Mouse (Mus musculus) liver, embryonic 11.5 days (tissue): ENCODE results near the gene Agfg2. TPM values are rescaled to one million over a fixed set of nuclear protein-coding genes. Genes with fewer than 3 reads are reported as not detected.

Experiments
- ATAC-seq: fragments of 200-750 bp; cut with Nextera tagmentation; replicated peaks from 2 replicates; pipeline ENCODE4 v1.8.0; 2017; ENCODE audit warnings: moderate number of reproducible peaks, mild to moderate bottlenecking, moderate TSS enrichment, moderate library complexity; ENCODE audit not compliant: low FRiP score
- DNase-seq: peaks from one replicate; pipeline ENCODE4 v3.0.0-alpha.2; 2017; ENCODE audit warnings: low spot score
- H3K27ac ChIP-seq: fragments of 300-500 bp; sonication (generic); 2 replicates; pipeline ENCODE4 v1.5.1; 2014; ENCODE audit warnings: mild to moderate bottlenecking, low read depth, low read length, control low read depth
- H3K27me3 ChIP-seq: fragments of 300-500 bp; sonication (generic); replicated peaks from 2 replicates; pipeline ENCODE4 v1.6.1; 2014; ENCODE audit warnings: low read length, mixed read lengths; ENCODE audit not compliant: control insufficient read depth, insufficient read depth
- H3K36me3 ChIP-seq: fragments of 300-500 bp; sonication (generic); 2 replicates; pipeline ENCODE4 v1.6.1; 2014; ENCODE audit warnings: mild to moderate bottlenecking, low read length, moderate library complexity, mixed read lengths; ENCODE audit not compliant: control insufficient read depth, insufficient read depth
- H3K4me1 ChIP-seq: fragments of 300-500 bp; sonication (generic); replicated peaks from 2 replicates; pipeline ENCODE4 v1.6.1; 2014; ENCODE audit warnings: low read length, mixed read lengths; ENCODE audit not compliant: control insufficient read depth, insufficient read depth
- H3K4me2 ChIP-seq: fragments of 300-500 bp; sonication (generic); 2 replicates; pipeline ENCODE4 v1.6.1; 2014; ENCODE audit warnings: mild to moderate bottlenecking, control low read depth, moderate library complexity
- H3K4me3 ChIP-seq: fragments of 300-500 bp; sonication (generic); 2 replicates; pipeline ENCODE4 v1.5.1; 2014; ENCODE audit warnings: low read depth, low read length, control low read depth
- H3K9ac ChIP-seq: fragments of 300-500 bp; sonication (generic); 2 replicates; pipeline ENCODE4 v1.6.1; 2014; ENCODE audit warnings: low read depth, low read length, control low read depth
- H3K9me3 ChIP-seq: fragments of 300-500 bp; sonication (generic); 2 replicates; pipeline ENCODE4 v1.6.1; 2016; ENCODE audit warnings: low read length, inconsistent platforms, mixed read lengths; ENCODE audit not compliant: control insufficient read depth
- WGBS: fragments of 180-500 bp; shearing (Covaris S2); extraction: QIAGEN DNeasy Blood & Tissue Kit; methylation state at CpG from one replicate; pipeline ENCODE4 v1.1.7; 2014; 5-methylcytosine and 5-hydroxymethylcytosine counted together
- polyA plus RNA-seq: library from polyadenylated mRNA; unstranded; fragments of >200 nt; fragmentation: Nextera tagmentation; extraction: Ambion mirVana; gene quantifications from 2 replicates; pipeline ENCODE4 v1.2.1, GENCODE M21; 2014

The Agfg2 gene
- polyA plus RNA-seq, 1 experiment from 2014 or later = 32.4 TPM

- H3K4me2 ChIP-seq = no peak overlapping the region
- WGBS = 83% methylated on average over 3 of the region's 3 CpGs
- DNase-seq (no peak), ATAC-seq (no peak)
- H3K9me3 ChIP-seq = no peaks in the 10 kb centered on the region
- H3K9ac ChIP-seq = no peak overlapping the region
- no peak overlapping the region for H3K27ac ChIP-seq
- peaks cover 17% of the 10 kb centered on the region for H3K4me1 ChIP-seq
- H3K27me3 ChIP-seq = no peaks in the 10 kb centered on the region
- no peaks in the 10 kb centered on the region for H3K36me3 ChIP-seq
- H3K4me3 ChIP-seq = no peak overlapping the region
These were observed 5.4 kb upstream of the Agfg2 start for GRCm38 (mm10) chr5:137689974-137690373.

GRCm38 (mm10) chr5:137686127-137686790 is 1.7 kb upstream of the Agfg2 start:
- DNase-seq (peak; percentile 62), ATAC-seq (peak; percentile 89)
- H3K9me3 ChIP-seq = no peaks in the 10 kb centered on the region
- peaks cover 3% of the 10 kb centered on the region; the same call in 1 of the 2 replicates for H3K36me3 ChIP-seq
- H3K4me2 ChIP-seq = peak overlapping the region; percentile 59
- no peak overlapping the region; the same call in 1 of the 2 replicates for H3K4me3 ChIP-seq
- WGBS = 39% methylated on average over 6 of the region's 6 CpGs
- peak overlapping the region; percentile 87 for H3K27ac ChIP-seq
- H3K27me3 ChIP-seq = no peaks in the 10 kb centered on the region
- H3K4me1 ChIP-seq = peaks cover 35% of the 10 kb centered on the region
- H3K9ac ChIP-seq = peak overlapping the region; percentile 42

- Histone ChIP-seq H3K4me2 (peak overlapping the region; percentile 59), H3K27me3 (no peaks in the 10 kb centered on the region), H3K4me3 (no peak overlapping the region; the same call in 1 of the 2 replicates), H3K4me1 (peaks cover 39% of the 10 kb centered on the region), H3K9ac (peak overlapping the region; percentile 42), H3K9me3 (no peaks in the 10 kb centered on the region), H3K27ac (peak overlapping the region; percentile 87), H3K36me3 (peaks cover 3% of the 10 kb centered on the region; the same call in 1 of the 2 replicates)
- no peak for DNase-seq
- 58% methylated on average over 3 of the region's 3 CpGs for WGBS
- no peak for ATAC-seq
These were observed 1.1 kb upstream of the Agfg2 start for GRCm38 (mm10) chr5:137685653-137686052.

- no peak for ATAC-seq
- Histone ChIP-seq H3K4me1 (peaks cover 39% of the 10 kb centered on the region), H3K4me2 (peak overlapping the region; percentile 96), H3K27me3 (no peaks in the 10 kb centered on the region), H3K9ac (peak overlapping the region; percentile 78), H3K36me3 (peaks cover 11% of the 10 kb centered on the region), H3K27ac (peak overlapping the region; percentile 70), H3K4me3 (peak overlapping the region; percentile 73), H3K9me3 (no peaks in the 10 kb centered on the region)
- WGBS = 10% methylated on average over 28 of the region's 28 CpGs
- peak; percentile 51 for DNase-seq
These were observed 885 bp downstream of the Agfg2 start for GRCm38 (mm10) chr5:137683388-137684293.

GRCm38 (mm10) chr5:137682526-137682925 is 2.0 kb downstream of the Agfg2 start:
- Histone ChIP-seq H3K27me3 (no peaks in the 10 kb centered on the region), H3K4me1 (peaks cover 39% of the 10 kb centered on the region), H3K27ac (no peak overlapping the region), H3K36me3 (peaks cover 12% of the 10 kb centered on the region), H3K4me3 (peak overlapping the region; percentile 73), H3K9ac (no peak overlapping the region; the same call in 1 of the 2 replicates), H3K4me2 (peak overlapping the region; percentile 96), H3K9me3 (no peaks in the 10 kb centered on the region)
- DNase-seq (no peak), ATAC-seq (no peak)
- 91% methylated on average over 6 of the region's 6 CpGs for WGBS

- WGBS = 88% methylated on average over 4 of the region's 4 CpGs
- ATAC-seq = no peak
- Histone ChIP-seq H3K9me3 (no peaks in the 10 kb centered on the region), H3K36me3 (peaks cover 18% of the 10 kb centered on the region), H3K4me2 (no peak overlapping the region), H3K9ac (no peak overlapping the region), H3K4me1 (peaks cover 21% of the 10 kb centered on the region), H3K27ac (no peak overlapping the region), H3K27me3 (no peaks in the 10 kb centered on the region), H3K4me3 (no peak overlapping the region)
- DNase-seq = no peak
These were observed 4.8 kb downstream of the Agfg2 start for GRCm38 (mm10) chr5:137679726-137680125.

GRCm38 (mm10) chr5:137678736-137679135 is 5.8 kb downstream of the Agfg2 start:
- Histone ChIP-seq H3K36me3 (peaks cover 18% of the 10 kb centered on the region), H3K9ac (no peak overlapping the region), H3K4me2 (no peak overlapping the region), H3K27ac (no peak overlapping the region), H3K9me3 (no peaks in the 10 kb centered on the region), H3K4me3 (no peak overlapping the region), H3K27me3 (no peaks in the 10 kb centered on the region), H3K4me1 (peaks cover 27% of the 10 kb centered on the region)
- no peak for DNase-seq
- no peak for ATAC-seq
- WGBS = 84% methylated on average over 3 of the region's 3 CpGs

GRCm38 (mm10) chr5:137677859-137678258 is 6.7 kb downstream of the Agfg2 start:
- Histone ChIP-seq H3K27me3 (no peaks in the 10 kb centered on the region), H3K27ac (no peak overlapping the region), H3K4me3 (no peak overlapping the region), H3K9me3 (no peaks in the 10 kb centered on the region), H3K9ac (no peak overlapping the region), H3K4me1 (peaks cover 27% of the 10 kb centered on the region), H3K36me3 (peaks cover 18% of the 10 kb centered on the region), H3K4me2 (no peak overlapping the region)
- ATAC-seq = no peak
- WGBS = 93% methylated on average over 8 of the region's 8 CpGs
- no peak for DNase-seq
